Mouse (Mus musculus): Measurements from ENCODE around the gene Cdk18.

Cdk18 gene

DNA sequence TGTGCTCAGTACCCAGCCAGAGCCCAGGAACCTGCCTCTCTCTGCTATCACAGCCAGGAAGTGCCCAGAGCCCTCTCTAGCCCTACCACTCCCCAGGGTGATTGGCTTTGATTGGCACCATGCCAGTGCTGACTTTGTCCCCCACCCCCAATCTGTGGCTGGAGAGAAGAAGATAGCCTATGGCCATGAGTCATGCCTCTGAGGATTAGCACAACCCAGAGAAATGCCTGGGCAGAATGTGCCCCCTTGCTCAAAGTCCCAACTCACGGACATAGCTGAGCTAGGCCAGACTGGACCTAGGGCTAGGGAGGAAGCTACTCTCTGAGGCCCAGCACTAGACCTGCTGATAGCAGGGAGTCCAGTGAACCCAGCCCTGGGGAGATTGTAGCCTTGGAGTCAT is 10.7 kb upstream of the Cdk18 start:
- DNase-seq (ENCODE audit: low spot score in 2 of 2) = no peak

GRCm38 (mm10) chr1:132149410-132149809 is 9.9 kb upstream of the Cdk18 start:
- no peak for DNase-seq (ENCODE audit: low spot score in 2 of 2)

DNA sequence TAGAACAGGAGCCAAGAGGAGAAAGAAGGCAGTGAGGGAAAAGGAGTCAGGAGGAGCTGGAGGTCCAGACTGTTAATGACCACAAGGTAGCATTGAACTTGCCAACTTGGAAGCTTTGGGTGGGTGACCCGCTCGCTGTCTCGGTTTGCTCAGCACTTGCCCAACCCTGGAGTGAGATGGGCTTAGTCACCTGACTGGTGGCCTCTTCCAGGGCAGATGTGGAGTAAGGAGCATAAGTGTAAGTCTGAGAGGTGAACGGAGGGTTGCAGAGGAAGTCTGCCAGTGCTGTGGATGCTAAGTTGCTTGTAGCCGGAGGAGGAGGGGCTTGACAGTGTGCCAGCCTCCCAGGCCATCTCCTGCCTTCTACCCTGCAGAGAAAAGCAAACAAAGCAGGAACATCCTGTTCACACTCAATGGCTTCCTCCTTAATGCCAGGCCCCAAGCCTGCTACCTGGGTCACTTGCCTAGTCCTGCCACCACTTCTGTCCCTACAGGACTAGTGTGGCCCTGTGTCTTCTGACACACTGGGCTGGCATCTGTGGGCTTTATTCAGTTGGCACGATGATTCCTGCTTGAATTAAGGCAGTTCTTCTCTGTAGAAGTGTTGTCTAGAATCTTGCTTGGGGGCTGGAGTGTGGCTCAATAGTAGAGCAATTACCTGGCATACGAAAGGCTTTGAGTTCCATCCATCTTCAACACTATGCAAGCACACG is 6.6 kb upstream of the Cdk18 start:
- no peak for DNase-seq (ENCODE audit: low spot score in 2 of 2)

GRCm38 (mm10) chr1:132144837-132145236 is 5.4 kb upstream of the Cdk18 start:
- DNase-seq (ENCODE audit: low spot score in 2 of 2) = no peak

DNA sequence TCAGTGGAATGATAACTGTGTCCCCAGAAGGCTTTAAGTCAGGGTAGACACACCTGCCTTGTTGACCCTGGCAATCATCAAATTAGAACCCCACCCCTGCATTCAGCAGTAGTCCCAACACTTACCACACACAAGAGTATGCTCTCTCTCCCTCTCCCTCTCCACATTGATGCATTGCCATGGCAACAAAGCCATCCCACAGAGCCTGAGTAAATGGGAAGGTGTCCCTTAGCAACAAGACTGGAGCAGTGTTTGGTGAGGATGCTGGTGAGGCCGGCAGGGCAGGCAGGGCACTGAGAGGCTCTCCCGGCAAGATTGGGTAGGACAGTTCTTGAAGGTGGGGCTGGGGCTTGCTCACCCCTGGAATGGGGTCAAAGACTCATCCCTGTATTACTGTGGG is 4.7 kb upstream of the Cdk18 start:
- DNase-seq (ENCODE audit: low spot score in 2 of 2) = peak; percentile 61 to 75

- no peak for DNase-seq (ENCODE audit: low spot score in 2 of 2)
Observed at GRCm38 (mm10) chr1:132143730-132144129, 4.2 kb upstream of the Cdk18 start.

DNA sequence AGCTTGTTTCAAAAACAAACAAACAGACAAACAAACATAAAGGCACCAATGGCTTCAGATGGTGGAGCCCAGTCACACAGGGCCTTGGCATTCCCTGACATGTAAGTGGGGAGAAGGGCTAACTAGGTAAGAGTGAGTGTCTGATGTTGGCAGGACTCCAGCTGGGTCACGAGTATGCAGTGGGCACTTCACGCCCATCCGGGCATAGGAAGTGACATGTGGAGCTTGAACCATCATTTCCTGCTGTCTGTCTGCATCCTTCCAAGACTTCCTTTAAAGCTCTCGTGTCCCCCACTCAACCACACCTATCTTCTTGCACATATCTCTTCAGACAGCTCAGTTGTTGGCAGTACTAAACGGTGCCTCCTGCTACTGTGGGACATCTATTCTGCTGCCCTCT is 3.6 kb upstream of the Cdk18 start:
- DNase-seq (ENCODE audit: low spot score in 2 of 2) = no peak

DNA sequence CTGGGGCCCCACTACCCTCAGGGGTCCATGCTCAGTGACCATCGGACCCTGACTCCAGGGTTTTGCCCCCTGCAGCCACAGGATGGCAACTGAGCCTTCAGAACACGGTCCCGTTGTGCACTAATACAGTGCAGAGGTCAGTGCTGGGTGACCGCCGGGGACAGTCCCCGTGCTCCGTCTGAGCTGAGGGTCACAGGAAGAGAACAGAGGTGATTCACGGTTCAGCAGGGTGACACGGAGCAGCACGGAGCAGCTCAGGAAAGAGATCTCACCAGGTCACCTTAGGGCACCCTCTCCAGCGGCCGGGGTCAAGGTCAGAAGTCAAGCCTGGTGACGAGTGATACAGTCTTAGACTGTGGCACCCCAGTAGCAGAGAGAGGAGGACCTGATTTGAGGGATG is 2.3 kb upstream of the Cdk18 start:
- no peak for DNase-seq (ENCODE audit: low spot score in 2 of 2)

DNA sequence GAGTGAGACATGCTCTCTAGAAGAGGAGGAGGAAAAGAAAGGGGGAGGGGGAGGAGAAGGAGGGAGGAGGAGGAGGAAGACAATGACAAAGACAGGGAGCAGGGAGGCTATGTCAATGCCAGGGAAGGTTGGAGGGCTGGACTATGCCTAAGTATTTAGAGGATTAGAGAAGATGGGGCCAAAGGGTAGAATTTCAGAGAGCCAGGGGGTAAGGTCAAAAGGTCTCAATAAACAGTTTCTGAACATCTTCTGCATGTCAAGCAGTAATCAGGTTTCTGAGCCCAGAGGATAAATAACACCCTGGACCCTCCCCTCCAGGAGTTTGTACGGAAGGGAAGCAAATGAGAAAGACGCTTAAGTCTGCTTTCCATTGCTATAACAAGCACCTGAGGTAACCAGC is 1.7 kb upstream of the Cdk18 start:
- DNase-seq (ENCODE audit: low spot score in 2 of 2) = no peak

GRCm38 (mm10) chr1:132140574-132140973 is 1.1 kb upstream of the Cdk18 start:
- DNase-seq (ENCODE audit: low spot score in 2 of 2) = no peak

- DNase-seq (ENCODE audit: low spot score in 2 of 2) = no peak
Observed at GRCm38 (mm10) chr1:132140171-132140570, 687 bp upstream of the Cdk18 start.

GRCm38 (mm10) chr1:132138576-132139415 is 688 bp downstream of the Cdk18 start:
- DNase-seq (ENCODE audit: low spot score in 2 of 2) = no peak

GRCm38 (mm10) chr1:132137935-132138575 is 1.4 kb downstream of the Cdk18 start:
- no peak for DNase-seq (ENCODE audit: low spot score in 2 of 2)

DNA sequence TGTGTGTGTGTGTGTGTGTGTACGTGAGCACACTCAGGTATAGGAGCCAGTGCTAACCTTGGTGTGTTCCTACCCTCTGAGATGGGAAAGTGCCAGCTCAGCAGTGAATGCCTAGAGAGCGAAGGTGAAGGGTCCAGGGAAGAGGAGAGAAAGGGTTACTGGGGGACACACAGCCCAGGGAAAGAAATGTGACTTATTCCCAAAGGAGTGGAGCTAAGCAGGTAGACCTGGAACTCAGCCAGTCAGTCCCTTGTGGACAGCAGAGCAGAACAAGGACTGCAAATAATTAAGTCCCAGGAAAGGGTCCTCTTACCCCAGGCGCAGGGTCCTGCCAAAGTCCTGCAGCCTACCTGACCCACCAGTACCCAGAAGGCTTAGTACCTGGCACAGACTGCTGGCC is 2.6 kb downstream of the Cdk18 start:
- DNase-seq (ENCODE audit: low spot score in 2 of 2) = no peak

GRCm38 (mm10) chr1:132135631-132136030 is 3.9 kb downstream of the Cdk18 start:
- DNase-seq (ENCODE audit: low spot score in 2 of 2) = no peak

DNA sequence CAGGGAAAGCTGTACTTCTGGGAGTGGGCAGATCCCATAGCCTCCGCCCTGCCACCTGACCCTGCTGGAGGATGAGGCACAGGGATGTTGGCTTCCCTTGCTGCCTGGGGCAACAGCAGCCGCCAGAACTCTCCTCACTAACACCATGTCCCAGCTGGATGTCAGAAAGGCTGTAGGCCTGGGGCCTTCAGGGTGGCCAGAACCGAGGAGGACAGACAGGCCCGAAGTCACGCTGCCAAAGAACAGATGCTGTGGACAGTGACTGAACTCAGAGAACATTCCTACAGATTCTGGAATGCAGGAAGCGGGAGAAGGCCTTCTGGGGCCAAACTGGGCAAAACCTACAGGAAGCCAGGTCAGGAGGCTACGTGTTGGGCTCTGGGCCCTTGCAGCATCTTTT is 11.2 kb downstream of the Cdk18 start:
- DNase-seq (ENCODE audit: low spot score in 2 of 2) = no peak

DNA sequence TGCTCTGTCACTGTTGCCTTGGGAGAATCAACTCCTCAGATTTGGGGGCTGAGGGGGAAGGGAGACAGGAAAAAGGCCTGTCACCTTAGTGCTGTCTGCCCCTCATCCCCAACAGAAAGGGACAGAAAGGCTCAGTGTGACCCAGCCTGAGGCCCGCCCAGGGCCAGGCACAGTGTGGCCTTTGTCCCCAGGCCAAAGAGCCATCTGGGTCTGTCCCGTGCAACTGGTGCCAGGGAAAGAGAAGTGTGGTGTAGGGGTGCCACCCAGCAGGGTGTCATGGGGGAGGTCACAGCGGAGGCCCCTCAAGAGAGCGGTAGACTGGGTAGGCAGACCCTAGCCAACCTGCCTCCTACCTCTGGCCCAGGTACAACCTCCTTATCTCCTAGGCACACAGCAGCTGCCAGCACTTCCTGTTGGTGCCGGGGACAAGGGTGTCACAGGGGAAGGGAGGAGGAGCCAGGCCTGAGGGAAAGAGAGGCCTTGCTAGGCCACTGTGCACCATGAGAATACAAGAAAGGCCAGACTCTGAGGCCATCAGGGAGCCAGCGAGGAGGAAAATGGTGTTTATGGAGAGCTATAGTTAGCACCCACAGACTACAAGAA is 13.6 kb downstream of the Cdk18 start:
- DNase-seq (ENCODE audit: low spot score in 2 of 2) = no peak

- no peak for DNase-seq (ENCODE audit: low spot score in 2 of 2)
Observed at GRCm38 (mm10) chr1:132125249-132125648, 14.2 kb downstream of the Cdk18 start.

- DNase-seq (ENCODE audit: low spot score in 2 of 2) = no peak
Observed at GRCm38 (mm10) chr1:132123420-132124014, 16.0 kb downstream of the Cdk18 start.

- no peak for DNase-seq (ENCODE audit: low spot score in 2 of 2)
Observed at GRCm38 (mm10) chr1:132121895-132122294, 17.6 kb downstream of the Cdk18 start.

DNA sequence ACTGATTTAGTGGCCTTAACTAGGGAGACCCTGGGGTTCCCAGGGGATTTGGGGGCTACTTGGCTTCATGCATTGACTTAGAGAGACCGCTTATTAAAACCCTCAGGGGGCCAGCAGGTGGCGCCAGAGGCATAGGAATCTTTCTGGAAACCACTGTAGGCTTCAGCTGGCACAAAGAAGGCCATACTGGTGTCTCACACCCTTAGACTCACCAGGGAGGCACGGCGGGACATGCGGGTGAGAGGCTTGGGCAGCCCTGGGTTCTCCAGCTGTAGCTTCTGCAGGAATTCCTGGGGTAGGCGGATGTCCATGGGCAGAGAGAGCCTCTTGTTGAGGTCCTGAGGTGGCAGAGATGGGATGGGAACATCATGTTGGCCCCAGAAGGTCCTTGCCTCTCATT is 18.2 kb downstream of the Cdk18 start:
- peak; percentile 71 to 83 for DNase-seq (ENCODE audit: low spot score in 2 of 2)

- DNase-seq (ENCODE audit: low spot score in 2 of 2) = peak in 1 of 2 experiments; percentile 64
Observed at GRCm38 (mm10) chr1:132116606-132117005, 22.9 kb downstream of the Cdk18 start.

All from frontal cortex, postnatal 10 days (tissue).